In the genomic region with DNA sequence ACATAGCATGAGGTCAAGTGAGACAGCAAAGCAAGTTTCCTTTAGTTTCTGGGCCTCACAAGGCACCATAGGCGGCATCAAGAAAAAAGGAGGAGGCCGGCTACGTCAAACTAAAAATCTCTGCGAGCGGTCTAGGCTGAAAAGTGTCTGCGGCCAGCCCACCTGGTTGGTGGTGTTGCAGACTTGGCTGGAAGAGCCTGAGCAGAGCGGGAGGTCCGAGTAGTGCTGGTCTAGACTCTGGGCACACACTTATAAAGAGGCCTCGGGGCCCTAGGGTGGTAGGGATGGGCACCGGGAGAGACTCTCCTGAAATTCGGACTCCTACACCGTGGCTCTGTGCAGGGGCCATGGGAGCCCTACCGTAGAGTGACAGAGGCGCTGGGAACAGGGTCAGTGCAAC, we compare ENCODE assay signal across 8 mouse cellular contexts. TPM values are rescaled to one million over a fixed set of nuclear protein-coding genes. Genes with fewer than 3 reads are reported as not detected.
A peak's percentile ranks its signal among the peaks of the same experiment; 100 is the strongest.
DNase-seq lines count a peak whose midpoint lies in the region; ATAC-seq and TF ChIP-seq lines count a peak whose summit lies in the region.

No protein-coding gene starts in this region.

- peak overlapping the region; percentile 30; the same call in 1 of the 2 replicates for H3K4me2 ChIP-seq in lung, postnatal 0 days (replicated peaks; ENCODE audit: low read depth, low read length)
- peak overlapping the region; percentile 42 for H3K4me2 ChIP-seq in neural tube, embryonic 14.5 days (ENCODE audit: low read depth, low read length)

- no peak overlapping the region for H3K27ac ChIP-seq in lung, postnatal 0 days (ENCODE audit: low read length)
- no peak overlapping the region for H3K27ac ChIP-seq in neural tube, embryonic 14.5 days (ENCODE audit: low read depth, low read length)

- TF ChIP-seq CTCF in lung, postnatal 0 days (IDR thresholded peaks at IDR 0.05), result no peak

- no peaks in the 10 kb centered on the region for H3K27me3 ChIP-seq in lung, postnatal 0 days (replicated peaks; ENCODE audit: insufficient read depth, low read length)
- no peaks in the 10 kb centered on the region for H3K27me3 ChIP-seq in neural tube, embryonic 14.5 days (ENCODE audit: control insufficient read depth, insufficient read depth, low read length)

- no peak overlapping the region for H3K4me3 ChIP-seq in lung, postnatal 0 days (ENCODE audit: low read depth, low read length)
- peak overlapping the region; percentile 34 for H3K4me3 ChIP-seq in neural tube, embryonic 14.5 days (ENCODE audit: low read depth, low read length)

- ATAC-seq in lung, postnatal 0 days, result no peak
- ATAC-seq in neural tube, embryonic 14.5 days (ENCODE audit: low read depth), result peak; percentile 77
- ATAC-seq in granulocyte monocyte progenitor cell, adult 5-6 weeks (replicated peaks; ENCODE audit: poor library complexity, severe bottlenecking), result no peak

- DNase-seq in lung, postnatal 0 days (ENCODE audit: low spot score), result peak; percentile 12
- no peak for DNase-seq in lung, postnatal 25 days (ENCODE audit: low spot score)
- DNase-seq in cerebellum, adult 9-11 months, result peak; percentile 91
- DNase-seq in heart, postnatal 4 days, result peak; percentile 36
- peak; percentile 76 to 78 for DNase-seq in left cerebral cortex, postnatal 36 days (ENCODE audit: low spot score in 2 of 2)
- DNase-seq in yolk sac, embryonic 10.5 days (ENCODE audit: low spot score), result no peak

- no peak for TF ChIP-seq EP300 in lung, postnatal 0 days (IDR thresholded peaks at IDR 0.05)

- intact Hi-C loops in left cerebral cortex, postnatal 36 days (cut with DNase I), result loop anchor here (5.0 kb wide), 1 partner anchor 58 kb away; a partner anchor contains a TSS

- H3K9ac ChIP-seq in lung, postnatal 0 days (replicated peaks; ENCODE audit: low read depth), result no peak overlapping the region
- 0 out of 2 replicates have a peak overlapping the region, but pooled peaks have one; percentile 1 for H3K9ac ChIP-seq in neural tube, embryonic 14.5 days (replicated peaks; ENCODE audit: low read depth, low read length)

- H3K4me1 ChIP-seq in lung, postnatal 0 days (ENCODE audit: insufficient read depth, low read depth, low read length), result no peaks in the 10 kb centered on the region; the same call in 1 of the 2 replicates
- peaks cover 10% of the 10 kb centered on the region; the same call in 1 of the 2 replicates for H3K4me1 ChIP-seq in neural tube, embryonic 14.5 days (ENCODE audit: control insufficient read depth, insufficient read depth, low read length)

- no peaks in the 10 kb centered on the region for H3K9me3 ChIP-seq in lung, postnatal 0 days (ENCODE audit: low read length)
- H3K9me3 ChIP-seq in neural tube, embryonic 14.5 days (ENCODE audit: control insufficient read depth, low read length), result no peaks in the 10 kb centered on the region

- WGBS in lung, postnatal 0 days, result 6% methylated on average over 14 of the region's 14 CpGs
- WGBS in neural tube, embryonic 14.5 days, result 3% methylated on average over 14 of the region's 14 CpGs

- H3K36me3 ChIP-seq in lung, postnatal 0 days (ENCODE audit: insufficient read depth, low read length), result no peaks in the 10 kb centered on the region
- H3K36me3 ChIP-seq in neural tube, embryonic 14.5 days (ENCODE audit: control insufficient read depth, insufficient read depth, low read length), result no peaks in the 10 kb centered on the region

RNA-seq across cellular contexts. Expression of a gene that starts 1.9 kb away (rescaled TPM):
- polyA plus RNA-seq in lung, postnatal 0 days (2015; fragmentation: Nextera tagmentation; extraction: Ambion mirVana), result 0.27 and 0.49 TPM in 2 replicates
- under 1 TPM; 0.56 to 0.64 TPM for total RNA-seq in heart, postnatal 4 days (2021)
- 100 to 1,000 TPM; 251 to 273 TPM for total RNA-seq in left cerebral cortex, postnatal 36 days (2021)
- polyA plus RNA-seq in neural tube, embryonic 14.5 days (2014; fragmentation: Nextera tagmentation; extraction: Ambion mirVana), result 9.3 and 11.2 TPM in 2 replicates
- not detected in 2 replicates for total RNA-seq in granulocyte monocyte progenitor cell, adult 5-6 weeks (2014; fragmentation: Nextera tagmentation)
- total RNA-seq in granulocyte monocyte progenitor cell, adult 5-6 weeks (2017), result not detected in 2 replicates

RNA-seq across cellular contexts. Expression of a gene that starts 22.5 kb away (rescaled TPM):
- polyA plus RNA-seq in lung, postnatal 0 days (2015; fragmentation: Nextera tagmentation; extraction: Ambion mirVana), result 0.13 TPM in 2 replicates
- total RNA-seq in heart, postnatal 4 days (2021), result under 1 TPM; 0.10 to 0.14 TPM
- total RNA-seq in left cerebral cortex, postnatal 36 days (2021), result 10 to 100 TPM; 68.8 to 73.4 TPM
- 0.08 and 0.13 TPM in 2 replicates for polyA plus RNA-seq in neural tube, embryonic 14.5 days (2014; fragmentation: Nextera tagmentation; extraction: Ambion mirVana)
- not detected in 2 replicates for total RNA-seq in granulocyte monocyte progenitor cell, adult 5-6 weeks (2014; fragmentation: Nextera tagmentation)
- total RNA-seq in granulocyte monocyte progenitor cell, adult 5-6 weeks (2017), result not detected in 2 replicates

RNA-seq across cellular contexts. Expression of a gene that starts 36.7 kb away (rescaled TPM):
- 2.1 and 3.3 TPM in 2 replicates for polyA plus RNA-seq in lung, postnatal 0 days (2015; fragmentation: Nextera tagmentation; extraction: Ambion mirVana)
- total RNA-seq in heart, postnatal 4 days (2021), result under 1 TPM in 1 of 2 experiments, not detected in 1; 0.32 TPM
- total RNA-seq in left cerebral cortex, postnatal 36 days (2021), result under 1 TPM; 0.62 to 0.63 TPM
- polyA plus RNA-seq in neural tube, embryonic 14.5 days (2014; fragmentation: Nextera tagmentation; extraction: Ambion mirVana), result 0.22 TPM in 1 of 2 replicates, not detected in the other
- total RNA-seq in granulocyte monocyte progenitor cell, adult 5-6 weeks (2014; fragmentation: Nextera tagmentation), result 0.51 TPM in 1 of 2 replicates, not detected in the other
- 2.4 and 3.4 TPM in 2 replicates for total RNA-seq in granulocyte monocyte progenitor cell, adult 5-6 weeks (2017)

Comparison
In these comparisons a context has a peak if more than half of its experiments do, and no peak if none do; other contexts are left out.
1. DNase-seq: peak in lung, postnatal 0 days (single experiment), cerebellum, adult 9-11 months (single experiment), heart, postnatal 4 days (single experiment) and left cerebral cortex, postnatal 36 days (2 of 2); none in lung, postnatal 25 days (single experiment) and yolk sac, embryonic 10.5 days (single experiment).
2. RNA of a gene that starts 1.9 kb away (total RNA-seq): 251 to 273 TPM in left cerebral cortex, postnatal 36 days; 0.56 to 0.64 TPM in heart, postnatal 4 days and not detected in granulocyte monocyte progenitor cell, adult 5-6 weeks; every median in the first group is over 100 times any median in the second.
3. RNA of a gene that starts 22.5 kb away (total RNA-seq): 68.8 to 73.4 TPM in left cerebral cortex, postnatal 36 days; 0.10 to 0.14 TPM in heart, postnatal 4 days and not detected in granulocyte monocyte progenitor cell, adult 5-6 weeks; every median in the first group is over 10 times any median in the second.